Comparison of ENCODE assay signal across 21 mouse cellular contexts in the genomic region with DNA sequence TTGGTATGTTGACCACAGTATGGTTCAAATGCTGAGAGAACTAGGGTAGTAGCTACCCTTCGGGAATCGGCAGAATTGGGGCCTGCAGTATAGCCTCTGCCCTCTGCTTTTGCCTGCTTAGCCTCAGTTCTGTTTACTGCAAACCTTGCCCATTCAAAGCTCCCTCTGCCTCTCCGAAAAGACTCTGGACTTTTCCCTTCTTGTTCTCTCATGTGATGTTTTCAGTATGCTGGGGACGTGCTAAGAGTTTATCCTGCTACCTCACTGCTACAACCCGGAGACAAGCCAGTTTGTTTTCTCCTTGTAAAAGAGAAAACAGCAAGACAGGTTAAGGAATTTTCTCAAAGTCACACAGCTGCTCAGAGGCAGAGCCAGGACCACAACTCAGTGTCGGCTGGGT. TPM values are rescaled to one million over a fixed set of nuclear protein-coding genes. Genes with fewer than 3 reads are reported as not detected.
DNase-seq lines count a peak whose midpoint lies in the region; ATAC-seq and TF ChIP-seq lines count a peak whose summit lies in the region.
"Had no signal": no experiment of that assay in that cellular context is flagged by ENCODE, and none has a peak within 500 bp of the region (broad histone marks: within the 10 kb centered on the region; RNA-seq: fewer than 3 reads in every experiment).

No protein-coding gene starts in this region.

- ATAC-seq in intestine, embryonic 15.5 days: no peak
- no peak for ATAC-seq in stomach, embryonic 15.5 days (ENCODE audit: insufficient read depth, low FRiP score, low read depth)
- ATAC-seq in erythroblast, adult 5-6 weeks (replicated peaks; ENCODE audit: low FRiP score, poor library complexity, severe bottlenecking): no peak
- ATAC-seq: activated CD4-positive, CD25-positive, alpha-beta regulatory T cell, adult 4 months; forebrain, embryonic 13.5 days; hindbrain, embryonic 16.5 days had no signal

- H3K4me3 ChIP-seq in ES-Bruce4 (ENCODE audit: low read depth, low read length): no peak overlapping the region
- H3K4me3 ChIP-seq in intestine, embryonic 15.5 days (replicated peaks): no peak overlapping the region
- no peak overlapping the region for H3K4me3 ChIP-seq in stomach, embryonic 15.5 days (replicated peaks)
- H3K4me3 ChIP-seq: erythroblast, embryonic 14.5 days; forebrain, embryonic 13.5 days; heart, embryonic 15.5 days; limb, embryonic 13.5 days had no signal

- H3K36me3 ChIP-seq in ES-Bruce4 (ENCODE audit: control insufficient read depth, insufficient read depth, low read length, poor library complexity, severe bottlenecking): no peaks in the 10 kb centered on the region
- no peaks in the 10 kb centered on the region for H3K36me3 ChIP-seq in intestine, embryonic 15.5 days
- no peaks in the 10 kb centered on the region for H3K36me3 ChIP-seq in stomach, embryonic 15.5 days
- H3K36me3 ChIP-seq: heart, embryonic 15.5 days; limb, embryonic 13.5 days had no signal

- peak overlapping the region; percentile 90 for H3K27ac ChIP-seq in ES-Bruce4 (ENCODE audit: insufficient read depth, low read length)
- H3K27ac ChIP-seq in intestine, embryonic 15.5 days: peak overlapping the region; percentile 40; the same call in 1 of the 2 replicates
- peak overlapping the region; percentile 87; the same call in 1 of the 2 replicates for H3K27ac ChIP-seq in stomach, embryonic 15.5 days
- H3K27ac ChIP-seq: forebrain, embryonic 13.5 days; heart, embryonic 15.5 days; limb, embryonic 13.5 days; liver, embryonic 14.5 days had no signal

- TF ChIP-seq POLR2A in ES-Bruce4 (IDR thresholded peaks at IDR 0.05; ENCODE audit: insufficient read depth, low read length): no peak

- H3K9me3 ChIP-seq in ES-Bruce4 (replicated peaks; ENCODE audit: control insufficient read depth, insufficient read depth, low read length, poor library complexity, severe bottlenecking): no peaks in the 10 kb centered on the region
- no peaks in the 10 kb centered on the region for H3K9me3 ChIP-seq in intestine, embryonic 15.5 days
- H3K9me3 ChIP-seq in stomach, embryonic 15.5 days: no peaks in the 10 kb centered on the region
- H3K9me3 ChIP-seq: forebrain, embryonic 13.5 days; heart, embryonic 15.5 days; limb, embryonic 13.5 days had no signal

- peak; percentile 44 to 45 for DNase-seq in kidney, postnatal 25 days
- DNase-seq in kidney, postnatal 4 days: no peak
- DNase-seq in heart, postnatal 25 days (ENCODE audit: low spot score): no peak
- DNase-seq: adrenal gland, postnatal 10 days; cerebellum, adult 9-11 months; gastrocnemius, postnatal 14 days; heart, adult 18-20 months; layer of hippocampus, postnatal 36 days; right cerebral cortex, postnatal 4 days had no signal

- peaks cover 18% of the 10 kb centered on the region for H3K4me1 ChIP-seq in ES-Bruce4 (ENCODE audit: control insufficient read depth, insufficient read depth, low read length)
- H3K4me1 ChIP-seq in intestine, embryonic 15.5 days (replicated peaks): peaks cover 23% of the 10 kb centered on the region
- H3K4me1 ChIP-seq in stomach, embryonic 15.5 days: 0 out of 2 replicates have a peak, but pooled peaks cover 11% of the 10 kb centered on the region
- H3K4me1 ChIP-seq: forebrain, embryonic 13.5 days; heart, embryonic 15.5 days had no signal

- TF ChIP-seq EP300 in ES-Bruce4 (IDR thresholded peaks at IDR 0.05; ENCODE audit: insufficient read depth, low read depth, low read length): no peak

- intact Hi-C loops in heart, postnatal 25 days (cut with DNase I): no loop called here

- H3K27me3 ChIP-seq in ES-Bruce4 (ENCODE audit: control insufficient read depth, insufficient read depth, low read length, poor library complexity, severe bottlenecking): no peaks in the 10 kb centered on the region
- no peaks in the 10 kb centered on the region for H3K27me3 ChIP-seq in intestine, embryonic 15.5 days (replicated peaks)
- no peaks in the 10 kb centered on the region for H3K27me3 ChIP-seq in stomach, embryonic 15.5 days (replicated peaks)
- H3K27me3 ChIP-seq: forebrain, embryonic 13.5 days; limb, embryonic 13.5 days had no signal

- TF ChIP-seq CTCF in ES-Bruce4 (IDR thresholded peaks at IDR 0.05; ENCODE audit: low read depth, low read length): no peak

- no peak overlapping the region for H3K4me2 ChIP-seq in intestine, embryonic 15.5 days (replicated peaks)
- no peak overlapping the region for H3K4me2 ChIP-seq in stomach, embryonic 15.5 days
- H3K4me2 ChIP-seq: forebrain, embryonic 13.5 days; heart, embryonic 15.5 days; limb, embryonic 13.5 days; midbrain, embryonic 11.5 days had no signal

- 70% methylated on average over 6 of the region's 6 CpGs for WGBS in intestine, embryonic 15.5 days
- WGBS in stomach, embryonic 15.5 days: 80% methylated on average over 6 of the region's 6 CpGs

- no peak overlapping the region for H3K9ac ChIP-seq in ES-Bruce4 (ENCODE audit: low read depth, poor library complexity, severe bottlenecking)
- no peak overlapping the region for H3K9ac ChIP-seq in intestine, embryonic 15.5 days
- H3K9ac ChIP-seq in stomach, embryonic 15.5 days: no peak overlapping the region
- H3K9ac ChIP-seq: forebrain, embryonic 13.5 days; heart, embryonic 15.5 days; limb, embryonic 13.5 days; liver, embryonic 14.5 days had no signal

RNA-seq across cellular contexts. Expression of gene Vwf, which starts 46.0 kb away (rescaled TPM):
- polyA plus RNA-seq in ES-Bruce4 (2011; ENCODE audit: insufficient read depth, insufficient read length, low read depth, missing spikeins): 2.7 and 3.2 TPM in 2 replicates
- 12.0 and 12.7 TPM in 2 replicates for polyA plus RNA-seq in intestine, embryonic 15.5 days (2015; fragmentation: Nextera tagmentation; extraction: Ambion mirVana)
- 5.7 and 6.6 TPM in 2 replicates for polyA plus RNA-seq in stomach, embryonic 15.5 days (2015; fragmentation: Nextera tagmentation; extraction: Ambion mirVana)
- total RNA-seq in heart, postnatal 25 days (2021): 100 to 1,000 TPM; 104 to 114 TPM
- 16.1 and 16.7 TPM in 2 replicates for total RNA-seq in erythroblast, adult 5-6 weeks (2015; ENCODE audit: low replicate concordance)
- 20.7 and 26.9 TPM in 2 replicates for total RNA-seq in erythroblast, adult 5-6 weeks (2017; ENCODE audit: low replicate concordance)

Comparison
In these comparisons a context has a peak if more than half of its experiments do, and no peak if none do; other contexts are left out.
1. DNase-seq: peak in kidney, postnatal 25 days (2 of 2); none in kidney, postnatal 4 days (0 of 2) and heart, postnatal 25 days (single experiment).
2. H3K27ac ChIP-seq: peak in every context shown above with its lines; median percentile 90 in ES-Bruce4; 87 in stomach, embryonic 15.5 days; 40 in intestine, embryonic 15.5 days.